Mouse (Mus musculus) midbrain, embryonic 10.5 days (tissue): ENCODE measurements at regions not wholly inside any gene's neighbourhood (a gene's known extent, or its start where the extent isn't known, plus 50 kb on each side); places are given as distances from the start of the nearest gene placed in this dataset.
A peak's percentile ranks its signal among the peaks of the same experiment; 100 is the strongest.

Source experiments
- DNase-seq: peaks from one replicate; pipeline ENCODE4 v3.0.0-alpha.2; 2017; ENCODE audit warnings: low spot score
- H3K27ac ChIP-seq: fragments of 300-500 bp; sonication (generic); replicated peaks from 2 replicates; pipeline ENCODE4 v1.5.1; 2016; ENCODE audit warnings: mild to moderate bottlenecking
- H3K27me3 ChIP-seq: fragments of 300-500 bp; sonication (generic); 2 replicates; pipeline ENCODE4 v1.6.1; 2016; ENCODE audit warnings: low read depth, mild to moderate bottlenecking; ENCODE audit not compliant: poor library complexity, severe bottlenecking
- H3K36me3 ChIP-seq: fragments of 300-500 bp; sonication (generic); 2 replicates; pipeline ENCODE4 v1.6.1; 2016; ENCODE audit warnings: mild to moderate bottlenecking, moderate library complexity
- H3K4me1 ChIP-seq: fragments of 300-500 bp; sonication (generic); 2 replicates; pipeline ENCODE4 v1.6.1; 2016
- H3K4me3 ChIP-seq: fragments of 300-500 bp; sonication (generic); 2 replicates; pipeline ENCODE4 v1.5.1; 2016; ENCODE audit warnings: mild to moderate bottlenecking, moderate library complexity
- H3K9me3 ChIP-seq: fragments of 300-500 bp; sonication (generic); replicated peaks from 2 replicates; pipeline ENCODE4 v1.6.1; 2016; ENCODE audit warnings: mild to moderate bottlenecking
- WGBS: fragments of 180-500 bp; shearing (Covaris S2); methylation state at CpG from one replicate; pipeline ENCODE4 v1.1.7; 2016; 5-methylcytosine and 5-hydroxymethylcytosine counted together

DNA sequence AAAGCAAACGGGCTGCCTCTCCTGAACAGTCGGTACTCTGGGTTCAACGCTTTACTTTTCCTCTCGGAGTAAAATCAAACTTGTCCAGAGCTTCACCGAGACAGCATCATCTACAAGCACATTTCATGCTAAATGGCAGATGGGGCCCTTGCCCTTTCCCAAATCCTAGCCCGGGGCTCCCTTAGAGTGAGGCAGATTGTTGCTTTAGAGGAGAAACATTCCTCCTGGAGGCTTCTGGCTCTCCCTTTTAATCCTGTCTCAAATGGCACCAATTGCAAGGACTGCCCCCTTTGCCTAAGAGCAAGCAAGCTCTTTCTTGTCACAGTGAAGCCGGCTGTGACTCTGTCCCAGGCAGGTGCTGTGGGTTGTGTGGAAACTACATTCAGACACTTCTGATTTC, 255.5 kb upstream of the Sox11 start:
- Histone ChIP-seq H3K36me3 (no peaks in the 10 kb centered on the region), H3K27ac (peak overlapping the region; percentile 52), H3K9me3 (no peaks in the 10 kb centered on the region), H3K27me3 (no peaks in the 10 kb centered on the region), H3K4me1 (peaks cover 30% of the 10 kb centered on the region), H3K4me3 (no peak overlapping the region)
- no peak for DNase-seq
- 54% methylated on average over 7 of the region's 7 CpGs for WGBS

DNA sequence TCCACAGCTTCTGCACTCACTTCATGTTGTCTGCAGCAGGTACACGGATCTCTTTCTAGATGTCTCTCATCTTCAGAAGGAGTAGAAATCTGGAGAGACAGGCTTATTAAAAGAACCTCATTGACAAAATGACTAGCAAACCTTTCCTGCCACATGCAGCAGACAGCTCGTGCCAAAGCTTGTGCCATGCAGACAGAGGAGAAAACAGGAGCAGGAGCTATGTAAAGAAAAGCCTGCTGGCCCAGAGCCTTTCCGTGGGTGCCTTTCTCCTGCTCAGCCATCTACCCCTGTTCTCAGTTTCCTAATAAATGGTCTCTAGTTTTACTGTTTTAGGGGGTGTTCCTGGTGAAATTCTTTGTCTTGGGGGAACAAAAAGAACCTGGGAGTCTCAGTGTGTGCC, 254.9 kb upstream of the Sox11 start:
- Histone ChIP-seq H3K27ac (peak overlapping the region; percentile 52), H3K27me3 (no peaks in the 10 kb centered on the region), H3K9me3 (no peaks in the 10 kb centered on the region), H3K4me3 (no peak overlapping the region), H3K36me3 (no peaks in the 10 kb centered on the region), H3K4me1 (peaks cover 30% of the 10 kb centered on the region)
- WGBS = 66% methylated on average over 3 of the region's 3 CpGs
- DNase-seq = no peak

DNA sequence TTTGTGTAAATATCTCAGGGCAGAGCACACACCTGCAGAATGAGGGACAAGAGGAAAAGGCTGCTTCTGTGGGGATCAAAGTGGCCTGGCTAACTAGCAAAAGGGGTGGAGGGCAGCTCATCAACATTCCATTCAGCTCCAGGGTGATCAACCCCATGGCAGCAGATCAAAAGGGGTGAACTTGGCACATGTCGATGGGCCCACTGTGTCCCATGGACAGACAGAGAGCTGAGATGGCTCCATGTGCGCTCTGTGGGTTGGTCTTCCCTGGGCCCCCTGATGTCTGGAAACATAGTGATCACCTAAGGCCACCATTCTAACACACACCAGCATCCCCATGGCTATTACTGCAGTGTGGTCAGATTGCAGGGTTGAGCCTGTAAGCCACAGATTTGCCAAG, 253.2 kb upstream of the Sox11 start:
- Histone ChIP-seq H3K4me1 (peaks cover 30% of the 10 kb centered on the region), H3K27ac (0 out of 2 replicates have a peak overlapping the region, but pooled peaks have one; percentile 61), H3K27me3 (no peaks in the 10 kb centered on the region), H3K4me3 (no peak overlapping the region), H3K36me3 (no peaks in the 10 kb centered on the region), H3K9me3 (no peaks in the 10 kb centered on the region)
- 79% methylated on average over 2 of the region's 2 CpGs for WGBS
- no peak for DNase-seq

DNA sequence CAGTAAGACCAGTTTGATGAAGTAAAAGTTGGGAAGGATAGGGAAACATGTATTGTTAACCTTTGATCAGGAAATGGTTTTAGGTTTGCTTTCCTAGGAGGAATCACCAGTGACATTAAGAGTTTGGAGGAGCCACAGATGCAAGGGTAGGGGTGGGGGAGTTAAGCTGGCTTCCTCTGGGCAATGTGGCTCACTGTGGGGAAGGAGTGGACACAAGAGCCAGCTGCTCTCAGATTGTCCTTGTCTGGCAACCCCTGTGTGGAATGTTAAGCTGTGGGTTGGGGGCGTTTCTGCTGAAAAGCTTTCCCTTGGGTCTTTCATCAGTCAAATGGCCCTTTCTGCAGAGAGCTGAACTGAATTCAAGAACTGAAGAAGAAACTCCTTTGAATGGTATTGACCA, 251.1 kb upstream of the Sox11 start:
- Histone ChIP-seq H3K4me1 (peaks cover 26% of the 10 kb centered on the region), H3K27ac (no peak overlapping the region), H3K27me3 (no peaks in the 10 kb centered on the region), H3K9me3 (no peaks in the 10 kb centered on the region), H3K36me3 (no peaks in the 10 kb centered on the region), H3K4me3 (no peak overlapping the region)
- WGBS = 53% methylated on average over 1 of the region's 1 CpGs
- no peak for DNase-seq

- H3K4me3 ChIP-seq = no peak overlapping the region
- WGBS = 77% methylated on average over 3 of the region's 3 CpGs
- H3K27me3 ChIP-seq = no peaks in the 10 kb centered on the region
- H3K27ac ChIP-seq = peak overlapping the region; percentile 80
- no peaks in the 10 kb centered on the region for H3K9me3 ChIP-seq
- H3K36me3 ChIP-seq = no peaks in the 10 kb centered on the region
- DNase-seq = peak; percentile 27
- H3K4me1 ChIP-seq = peaks cover 24% of the 10 kb centered on the region
Measured at GRCm38 (mm10) chr12:27576109-27576700, 233.8 kb upstream of the Sox11 start.

- Histone ChIP-seq H3K4me3 (no peak overlapping the region), H3K27ac (peak overlapping the region; percentile 80), H3K4me1 (peaks cover 24% of the 10 kb centered on the region), H3K9me3 (no peaks in the 10 kb centered on the region), H3K36me3 (no peaks in the 10 kb centered on the region), H3K27me3 (no peaks in the 10 kb centered on the region)
- peak; percentile 48 for DNase-seq
- WGBS = 59% methylated on average over 7 of the region's 7 CpGs
Measured at GRCm38 (mm10) chr12:27575629-27576028, 233.3 kb upstream of the Sox11 start.

DNA sequence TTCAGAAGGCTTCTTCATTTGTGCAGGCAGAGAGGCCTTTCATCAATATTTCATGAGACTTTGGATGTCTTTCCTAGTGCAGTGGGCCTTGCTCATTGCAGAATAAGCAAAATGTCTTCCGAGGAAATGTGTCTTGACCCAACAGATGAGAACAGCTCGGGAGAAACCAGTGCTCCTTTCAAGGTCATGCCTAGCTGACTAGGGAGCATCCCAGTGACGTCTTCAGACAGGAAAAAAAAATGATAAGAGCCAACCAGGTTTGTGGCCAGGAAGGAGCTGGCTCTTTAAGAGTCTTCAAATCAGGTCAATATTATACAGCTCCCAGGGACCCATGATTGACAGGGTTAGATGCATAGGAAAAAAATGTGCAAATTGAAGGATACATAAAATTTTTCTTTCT, 224.9 kb upstream of the Sox11 start:
- no peaks in the 10 kb centered on the region for H3K27me3 ChIP-seq
- H3K4me1 ChIP-seq = peaks cover 64% of the 10 kb centered on the region
- 54% methylated on average over 3 of the region's 3 CpGs for WGBS
- no peaks in the 10 kb centered on the region for H3K9me3 ChIP-seq
- H3K36me3 ChIP-seq = no peaks in the 10 kb centered on the region
- H3K4me3 ChIP-seq = peak overlapping the region; percentile 44
- H3K27ac ChIP-seq = peak overlapping the region; percentile 90
- DNase-seq = peak; percentile 16

DNA sequence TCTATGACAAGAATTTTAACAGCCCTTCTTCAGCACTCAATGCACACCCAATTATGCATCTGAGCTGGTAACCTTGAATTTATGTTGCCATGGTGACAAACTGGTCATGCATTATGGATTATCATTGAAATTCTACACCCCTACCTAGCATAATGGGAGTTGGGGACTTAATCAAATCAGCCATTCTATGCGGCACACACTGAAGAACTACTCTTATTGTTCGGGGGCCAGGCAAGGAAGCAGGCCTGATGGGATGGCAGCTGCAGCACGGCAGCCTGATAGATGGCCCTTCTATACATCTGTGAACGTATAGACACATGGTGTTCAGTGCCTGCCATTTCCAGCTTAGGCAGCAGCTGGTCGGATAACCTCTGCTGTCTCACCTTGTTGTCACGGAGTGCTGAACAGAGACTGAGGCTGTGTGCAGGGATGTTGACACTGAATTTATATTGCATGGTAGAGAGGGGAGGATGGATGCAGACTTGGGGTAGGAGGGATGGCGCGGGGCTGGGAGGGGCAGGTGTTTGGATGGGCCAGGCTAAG, 223.7 kb upstream of the Sox11 start:
- DNase-seq = peak; percentile 79
- WGBS = 22% methylated on average over 8 of the region's 8 CpGs
- H3K4me1 ChIP-seq = peaks cover 64% of the 10 kb centered on the region
- peak overlapping the region; percentile 90 for H3K27ac ChIP-seq
- no peaks in the 10 kb centered on the region for H3K27me3 ChIP-seq
- H3K36me3 ChIP-seq = no peaks in the 10 kb centered on the region
- peak overlapping the region; percentile 44 for H3K4me3 ChIP-seq
- no peaks in the 10 kb centered on the region for H3K9me3 ChIP-seq

- Histone ChIP-seq H3K9me3 (no peaks in the 10 kb centered on the region), H3K4me3 (no peak overlapping the region), H3K27me3 (no peaks in the 10 kb centered on the region), H3K27ac (peak overlapping the region; percentile 90), H3K36me3 (no peaks in the 10 kb centered on the region), H3K4me1 (peaks cover 64% of the 10 kb centered on the region)
- no peak for DNase-seq
- 69% methylated on average over 5 of the region's 5 CpGs for WGBS
Measured at GRCm38 (mm10) chr12:27564641-27565306, 222.4 kb upstream of the Sox11 start.

GRCm38 (mm10) chr12:27563900-27564299, 221.5 kb upstream of the Sox11 start:
- peaks cover 61% of the 10 kb centered on the region for H3K4me1 ChIP-seq
- H3K27ac ChIP-seq = peak overlapping the region; percentile 90
- peak; percentile 16 for DNase-seq
- 42% methylated on average over 3 of the region's 3 CpGs for WGBS
- no peaks in the 10 kb centered on the region for H3K36me3 ChIP-seq
- no peak overlapping the region for H3K4me3 ChIP-seq
- H3K9me3 ChIP-seq = 0 out of 2 replicates have a peak, but pooled peaks cover 2% of the 10 kb centered on the region
- no peaks in the 10 kb centered on the region for H3K27me3 ChIP-seq

DNA sequence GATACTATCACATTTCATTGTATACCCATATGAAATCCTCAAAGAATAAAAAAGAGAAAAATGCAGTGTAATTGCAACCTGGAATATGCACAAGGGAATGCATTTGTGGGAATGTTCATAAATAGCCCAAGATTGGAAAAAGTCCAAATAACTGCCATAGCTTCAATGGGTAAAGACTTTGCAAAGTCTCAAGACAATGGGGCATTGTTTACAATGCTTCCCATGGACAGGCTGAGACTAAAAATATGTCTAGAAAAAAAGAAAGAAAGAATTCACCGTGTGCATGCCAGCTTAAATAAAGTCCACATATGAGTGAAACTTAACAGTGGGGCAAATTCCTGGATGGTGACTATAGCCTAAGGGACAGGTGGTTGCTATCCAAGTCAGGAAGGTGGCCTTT, 210.4 kb upstream of the Sox11 start:
- WGBS = 82% methylated on average over 1 of the region's 1 CpGs
- Histone ChIP-seq H3K4me1 (no peaks in the 10 kb centered on the region), H3K4me3 (no peak overlapping the region), H3K27ac (no peak overlapping the region), H3K36me3 (no peaks in the 10 kb centered on the region), H3K27me3 (no peaks in the 10 kb centered on the region), H3K9me3 (no peaks in the 10 kb centered on the region)
- no peak for DNase-seq

GRCm38 (mm10) chr12:27538210-27538609, 195.8 kb upstream of the Sox11 start:
- Histone ChIP-seq H3K27ac (0 out of 2 replicates have a peak overlapping the region, but pooled peaks have one; percentile 17), H3K4me3 (no peak overlapping the region), H3K9me3 (no peaks in the 10 kb centered on the region), H3K36me3 (no peaks in the 10 kb centered on the region), H3K27me3 (no peaks in the 10 kb centered on the region), H3K4me1 (peaks cover 14% of the 10 kb centered on the region)
- DNase-seq = no peak
- WGBS = 33% methylated on average over 4 of the region's 4 CpGs

GRCm38 (mm10) chr12:27537507-27537906, 195.1 kb upstream of the Sox11 start:
- 93% methylated on average over 3 of the region's 3 CpGs for WGBS
- no peak overlapping the region for H3K27ac ChIP-seq
- no peaks in the 10 kb centered on the region for H3K9me3 ChIP-seq
- no peaks in the 10 kb centered on the region for H3K36me3 ChIP-seq
- no peak overlapping the region for H3K4me3 ChIP-seq
- peaks cover 14% of the 10 kb centered on the region for H3K4me1 ChIP-seq
- no peaks in the 10 kb centered on the region for H3K27me3 ChIP-seq
- no peak for DNase-seq
